In genomic region chr3:69489669-69490068, GRCm38 (mm10) we compare ENCODE assay signal across 19 mouse cellular contexts.
"Had no signal": no experiment of that assay in that cellular context is flagged by ENCODE, and none has a peak within 500 bp of the region (broad histone marks: within the 10 kb centered on the region; RNA-seq: fewer than 3 reads in every experiment).

No protein-coding gene starts in this region.

- H3K4me1 ChIP-seq: midbrain, embryonic 10.5 days had no signal

- H3K36me3 ChIP-seq: limb, embryonic 12.5 days; limb, embryonic 15.5 days; lung, embryonic 15.5 days; midbrain, embryonic 10.5 days; midbrain, embryonic 13.5 days had no signal

- H3K9ac ChIP-seq: limb, embryonic 12.5 days; limb, embryonic 15.5 days; liver, embryonic 14.5 days; liver, postnatal 0 days; lung, embryonic 15.5 days; midbrain, embryonic 13.5 days had no signal

- DNase-seq: kidney, adult 9 months; kidney, postnatal 25 days; layer of hippocampus, adult 9-11 months; left cerebral cortex, postnatal 4 days; liver, postnatal 0 days; lung, postnatal 14 days; lung, postnatal 4 days; thymus, adult 18-20 months; thymus, postnatal 36 days had no signal

- H3K27me3 ChIP-seq: limb, embryonic 12.5 days; limb, embryonic 15.5 days; lung, embryonic 15.5 days; midbrain, embryonic 13.5 days had no signal

- H3K9me3 ChIP-seq: limb, embryonic 12.5 days; limb, embryonic 15.5 days; lung, embryonic 15.5 days; midbrain, embryonic 10.5 days; midbrain, embryonic 13.5 days had no signal

- H3K4me2 ChIP-seq: limb, embryonic 12.5 days; limb, embryonic 15.5 days; liver, embryonic 11.5 days; lung, embryonic 15.5 days; midbrain, embryonic 13.5 days had no signal

- ATAC-seq: liver, postnatal 0 days; midbrain, embryonic 13.5 days; midbrain, embryonic 16.5 days had no signal

- H3K27ac ChIP-seq: kidney, postnatal 0 days; layer of hippocampus, adult 2 months; limb, embryonic 12.5 days; limb, embryonic 15.5 days; liver, embryonic 14.5 days; lung, embryonic 15.5 days; midbrain, embryonic 10.5 days; midbrain, embryonic 13.5 days had no signal

- H3K4me3 ChIP-seq: layer of hippocampus, adult 2 months; limb, embryonic 12.5 days; limb, embryonic 15.5 days; lung, embryonic 15.5 days; midbrain, embryonic 10.5 days; midbrain, embryonic 13.5 days had no signal
